Mouse (Mus musculus) urinary bladder, postnatal 4 days (tissue): ENCODE data around the gene Rrnad1.

ENCODE experiments used
- DNase-seq, 2 experiments: peaks; one replicate each; pipeline ENCODE4 v3.0.0; 2021 to 2022; ENCODE audit warnings: low spot score in 2 of 2

Rrnad1 gene

GRCm38 (mm10) chr3:87949266-87949954, 18.9 kb upstream of the Rrnad1 start:
- no peak for DNase-seq

DNA sequence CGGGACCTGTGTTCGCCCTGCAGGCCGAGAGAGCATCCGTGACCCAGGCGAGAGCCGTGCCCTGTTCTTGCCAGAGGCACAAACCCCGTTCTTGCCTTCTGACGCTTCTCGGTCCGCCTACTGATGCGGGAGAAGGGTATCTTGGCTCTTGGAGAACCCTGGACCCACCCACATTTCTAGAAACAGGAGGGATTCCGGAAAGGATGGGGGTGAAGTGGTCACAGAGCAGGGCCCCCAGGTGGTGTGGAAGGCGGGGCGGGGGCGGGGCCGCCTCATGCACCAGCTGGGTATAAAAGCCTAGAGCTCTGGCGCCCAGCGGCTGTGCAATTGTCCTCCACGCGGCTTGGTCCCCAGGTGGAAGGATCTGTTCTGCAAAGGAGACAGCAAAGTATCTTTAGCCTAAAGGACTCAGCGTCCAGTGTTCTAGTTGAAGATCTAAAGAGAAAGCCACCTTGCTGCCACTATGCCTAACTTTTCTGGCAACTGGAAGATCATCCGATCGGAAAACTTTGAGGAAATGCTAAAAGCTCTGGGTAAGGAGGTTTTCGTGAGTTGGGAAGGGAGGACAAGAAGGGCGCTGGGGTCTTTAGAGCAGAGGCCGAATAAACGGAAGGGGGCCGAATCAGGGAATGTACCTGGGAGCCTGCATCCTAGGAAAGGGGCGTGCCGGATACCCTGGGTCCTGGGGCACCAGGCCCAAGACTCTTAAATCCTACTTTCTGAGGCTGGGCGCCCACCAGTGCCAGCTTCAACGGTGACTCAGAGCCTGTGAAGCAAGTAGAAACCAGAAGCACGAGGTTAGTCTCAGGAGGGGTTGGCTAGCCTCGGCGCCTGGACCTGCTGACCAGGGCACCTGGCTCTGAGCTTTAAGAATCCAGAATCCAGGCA, 18.1 kb upstream of the Rrnad1 start, which contains the start of gene Crabp2:
Gene Crabp2, plus strand, starts transcription at position 289 of the 888 bp plus-strand sequence.
- DNase-seq: no peak

GRCm38 (mm10) chr3:87947811-87948199, 17.3 kb upstream of the Rrnad1 start:
- DNase-seq: no peak

DNA sequence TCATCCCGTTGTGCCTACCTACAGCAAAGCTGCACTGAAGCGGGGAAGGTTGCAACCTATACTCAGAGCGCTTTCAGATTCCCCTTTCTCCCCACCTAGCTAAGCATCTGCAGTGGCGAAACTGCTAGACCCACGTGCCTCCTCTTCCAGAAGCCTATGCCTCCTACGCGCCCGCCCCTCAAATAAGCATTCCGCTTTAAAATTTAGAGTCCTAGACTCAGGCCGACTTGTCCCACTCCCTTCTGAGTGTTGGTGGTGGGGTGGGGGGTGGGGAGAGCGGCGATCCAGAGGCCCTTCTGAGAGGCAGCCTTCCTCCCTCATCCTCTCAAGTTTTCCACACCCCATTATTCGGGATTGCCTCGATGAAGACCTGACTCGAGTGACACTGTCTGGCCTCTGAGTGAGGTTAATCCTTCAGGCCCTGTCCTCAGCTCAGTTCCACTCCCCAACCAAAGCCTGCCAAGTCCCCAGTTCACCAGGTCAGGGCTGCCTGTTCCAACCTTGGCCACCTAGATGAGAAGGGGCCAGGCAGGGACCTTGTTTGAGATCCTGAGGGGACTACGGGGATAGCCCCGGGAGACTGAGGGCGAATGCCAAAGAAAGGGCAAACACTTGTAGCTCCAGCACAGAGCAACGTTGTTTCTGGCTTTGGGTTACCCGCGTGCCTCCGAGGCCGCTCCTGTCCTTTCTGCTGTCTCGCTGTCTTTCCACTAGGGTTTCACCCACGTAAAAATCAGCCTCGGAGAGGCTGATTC, 16.7 kb upstream of the Rrnad1 start:
- DNase-seq: no peak

GRCm38 (mm10) chr3:87946541-87946860, 16.0 kb upstream of the Rrnad1 start:
- no peak for DNase-seq

DNA sequence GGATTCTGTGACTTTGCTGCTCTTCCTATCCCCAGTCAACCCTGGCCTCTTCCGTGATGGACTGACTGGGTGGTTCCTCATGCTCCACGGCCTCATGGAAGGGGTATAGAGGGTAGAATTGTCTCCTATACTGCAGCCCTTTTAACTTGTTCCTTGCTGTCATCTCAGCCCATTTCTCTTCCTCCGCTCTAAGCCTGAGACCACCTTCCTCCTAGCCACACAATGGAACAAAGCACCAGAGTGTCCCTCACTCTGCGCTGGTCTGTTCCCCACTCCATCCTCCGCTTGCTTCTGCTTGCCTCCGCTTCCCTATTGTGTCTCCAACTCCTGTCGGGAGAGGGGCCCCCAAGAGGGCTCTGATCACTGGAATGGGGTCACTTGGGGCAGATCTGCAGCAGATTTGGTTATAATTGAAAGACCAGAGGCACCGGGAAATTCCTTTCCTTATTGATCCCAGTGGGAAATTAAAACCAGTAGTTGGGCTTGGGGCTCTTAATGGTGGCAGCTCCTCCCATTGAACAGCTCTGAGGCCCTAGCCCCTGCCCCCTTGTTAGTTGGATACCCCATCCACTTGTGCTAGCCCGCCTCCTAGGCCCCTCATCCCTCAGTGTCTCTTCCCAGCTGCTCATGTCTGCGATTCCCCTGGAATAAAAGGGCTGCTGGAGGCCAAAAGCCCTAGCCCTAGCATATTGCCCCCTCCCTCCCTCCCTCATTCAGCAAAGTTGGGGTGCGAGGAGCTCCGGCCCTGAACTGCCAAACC, 15.4 kb upstream of the Rrnad1 start:
- no peak for DNase-seq

DNA sequence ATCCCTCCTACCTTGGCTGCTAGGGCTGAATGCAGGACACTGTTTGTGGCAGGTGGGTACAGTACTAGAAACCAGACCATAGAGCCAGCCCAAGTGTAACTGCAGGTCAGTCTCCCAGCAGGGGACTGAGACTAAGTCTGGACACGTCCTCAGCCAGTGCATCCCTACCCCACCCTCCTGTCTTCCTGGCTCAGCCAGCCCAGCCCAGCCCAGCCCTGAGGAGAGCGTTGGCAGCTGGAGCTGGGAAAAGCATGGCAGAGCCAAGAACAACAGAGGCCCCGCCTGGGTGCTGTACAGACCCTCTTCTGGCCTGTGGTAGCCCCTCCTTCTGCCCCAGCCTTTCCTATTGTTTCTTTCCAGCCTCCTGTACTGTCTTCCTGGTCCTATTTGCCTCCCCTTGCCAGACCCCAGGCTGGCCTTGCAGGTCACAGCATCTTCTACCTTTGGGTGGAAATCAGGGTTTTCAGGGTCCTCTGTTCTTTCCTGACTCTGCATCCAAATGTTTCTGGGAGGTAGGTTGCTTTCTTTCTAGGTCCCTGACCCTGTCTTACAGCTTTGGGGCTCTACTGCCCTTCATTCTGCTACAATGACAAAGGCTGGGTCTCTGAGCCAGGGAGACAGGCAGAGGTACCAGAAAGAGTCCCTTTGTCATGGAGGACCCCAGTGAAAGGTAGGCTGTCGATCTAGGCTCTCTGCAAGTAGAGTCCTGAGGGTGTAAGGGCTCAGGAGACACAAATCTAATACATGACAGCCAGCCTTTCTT, 14.5 kb upstream of the Rrnad1 start:
- DNase-seq: no peak

GRCm38 (mm10) chr3:87943586-87943985, 13.1 kb upstream of the Rrnad1 start:
- no peak for DNase-seq

DNA sequence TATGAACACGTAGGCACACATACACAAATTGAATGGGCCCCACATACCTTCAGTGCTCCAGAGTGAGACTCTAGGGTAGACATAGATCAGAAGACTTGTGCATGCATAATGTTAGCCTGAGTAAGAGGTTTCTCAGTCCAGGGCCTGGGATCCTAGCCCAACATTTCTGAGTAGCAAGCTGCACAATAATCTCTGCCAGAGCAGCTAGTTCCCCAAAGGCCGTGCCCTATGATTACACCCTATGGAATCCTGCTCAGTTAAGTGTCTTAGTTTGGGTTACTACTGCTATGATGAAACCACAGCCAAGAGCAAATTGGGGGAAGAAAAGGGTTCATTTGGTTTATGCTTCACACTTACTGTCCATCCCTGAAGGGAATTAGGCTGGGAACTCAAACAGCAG, 12.0 kb upstream of the Rrnad1 start:
- no peak for DNase-seq

- DNase-seq: no peak
Observed at GRCm38 (mm10) chr3:87940611-87941010, 10.1 kb upstream of the Rrnad1 start.

- DNase-seq: peak; percentile 62 to 90
Observed at GRCm38 (mm10) chr3:87935776-87936175, 5.3 kb upstream of the Rrnad1 start.

DNA sequence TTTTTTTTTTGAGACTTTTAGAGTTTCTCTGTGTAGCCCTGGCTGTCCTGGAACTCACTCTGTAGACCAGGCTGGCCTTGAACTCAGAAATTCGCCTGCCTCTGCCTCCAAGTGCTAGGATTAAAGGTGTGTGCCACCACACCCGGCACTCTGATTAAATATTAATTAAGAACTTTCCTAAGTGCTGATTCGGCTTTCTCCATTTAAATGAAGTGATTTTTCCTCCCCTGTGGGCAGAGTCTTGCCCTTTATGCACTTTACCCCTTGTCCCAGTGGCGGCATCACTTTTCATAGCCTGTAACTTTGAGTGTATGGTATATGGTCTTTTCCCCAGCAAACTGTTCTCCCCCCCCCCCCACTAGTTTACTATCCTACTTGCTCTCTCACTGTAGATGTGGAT, 4.7 kb upstream of the Rrnad1 start:
- DNase-seq: no peak

DNA sequence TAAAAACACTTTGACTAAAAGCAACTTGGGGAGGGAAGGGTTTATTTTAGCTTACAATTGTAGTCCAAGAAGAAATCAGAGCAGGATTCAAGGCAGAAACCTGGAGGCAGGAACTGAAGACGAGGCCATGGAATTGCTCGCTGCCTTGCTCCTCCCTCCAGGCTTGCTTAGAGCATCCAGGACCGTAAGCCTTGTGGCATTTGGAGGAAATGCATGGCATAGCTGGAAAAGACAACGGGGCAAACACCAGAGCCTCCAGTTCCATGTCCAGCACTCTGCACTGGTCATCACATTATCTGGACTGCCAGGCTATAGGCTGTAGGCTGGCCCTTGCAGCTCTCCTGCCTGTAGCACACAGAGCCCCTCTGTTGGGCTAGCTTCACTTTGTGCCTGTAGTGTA, 4.0 kb upstream of the Rrnad1 start:
- no peak for DNase-seq

GRCm38 (mm10) chr3:87934026-87934425, 3.5 kb upstream of the Rrnad1 start:
- DNase-seq: no peak

GRCm38 (mm10) chr3:87929341-87930077, 1.0 kb downstream of the Rrnad1 start:
- no peak for DNase-seq

DNA sequence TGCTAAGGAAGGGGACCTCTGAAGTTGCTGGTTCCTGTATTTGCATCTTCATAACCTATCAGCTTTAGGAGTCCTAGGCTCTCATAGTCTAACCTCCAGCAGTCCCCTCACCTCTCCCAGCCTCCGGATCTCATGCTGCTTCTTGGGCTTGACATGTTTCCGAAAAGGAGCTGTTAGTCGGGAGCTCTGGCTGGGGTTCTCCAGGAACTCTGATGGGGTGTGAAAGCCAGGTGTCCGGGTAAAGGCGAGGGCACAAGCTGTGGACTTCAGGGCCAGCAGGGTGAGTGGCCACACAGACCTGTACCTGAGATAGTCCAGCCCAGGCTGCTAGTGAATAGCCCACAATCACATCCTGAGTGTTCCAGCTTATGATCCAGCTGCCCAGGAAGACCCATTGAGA, 3.1 kb downstream of the Rrnad1 start:
- DNase-seq: no peak

- no peak for DNase-seq
Observed at GRCm38 (mm10) chr3:87924996-87925395, 5.5 kb downstream of the Rrnad1 start.

GRCm38 (mm10) chr3:87920270-87920943, 10.1 kb downstream of the Rrnad1 start:
- DNase-seq: no peak

- peak; percentile 71 to 72 for DNase-seq
Observed at GRCm38 (mm10) chr3:87919336-87920108, 11.0 kb downstream of the Rrnad1 start, which contains the start of gene Mrpl24. Mrpl24 (plus strand) TSS chr3:87919506.
